Mouse (Mus musculus): Measurements from ENCODE around the gene Cacna2d3. TPM values are rescaled to one million over a fixed set of nuclear protein-coding genes. Genes with fewer than 3 reads are reported as not detected.

Cacna2d3 gene
- polyA plus RNA-seq (2015; fragmentation: Nextera tagmentation; extraction: Ambion mirVana): 0.99 and 1.2 TPM in 2 replicates

GRCm38 (mm10) chr14:29721488-29722385, at the start of gene Cacna2d3:
Gene Cacna2d3, minus strand, starts transcription at chr14:29721864.
- Histone ChIP-seq H3K4me2 (replicated peaks; ENCODE audit: low read depth) (peak within 1 kb of the TSS; percentile 93), H3K27ac (ENCODE audit: low read depth, low read length) (no peak within 1 kb of the TSS), H3K4me1 (replicated peaks; ENCODE audit: control insufficient read depth, insufficient read depth, low read length) (no peaks in the 10 kb centered on the region), H3K9ac (ENCODE audit: low read depth, low read length) (0 out of 2 replicates have a peak within 1 kb of the TSS, but pooled peaks have one; percentile 18), H3K4me3 (ENCODE audit: low read depth, low read length) (peak within 1 kb of the TSS; percentile 60), H3K27me3 (replicated peaks; ENCODE audit: control insufficient read depth, insufficient read depth, low read length) (peaks cover 64% of the 10 kb centered on the region), H3K9me3 (ENCODE audit: control insufficient read depth) (no peaks in the 10 kb centered on the region), H3K36me3 (ENCODE audit: control insufficient read depth, insufficient read depth) (no peaks in the 10 kb centered on the region)
- no peak for TF ChIP-seq CTCF (IDR thresholded peaks at IDR 0.05; ENCODE audit: low read depth)
- under 1% methylated on average over 65 of the region's 109 CpGs for WGBS
- ATAC-seq: peak; percentile 47

- 85% methylated on average over 4 of the region's 4 CpGs for WGBS
- no peaks in the 10 kb centered on the region for H3K36me3 ChIP-seq (ENCODE audit: control insufficient read depth, insufficient read depth)
- H3K27ac ChIP-seq (ENCODE audit: low read depth, low read length): no peak overlapping the region
- TF ChIP-seq CTCF (IDR thresholded peaks at IDR 0.05; ENCODE audit: low read depth): no peak
- no peak overlapping the region for H3K4me3 ChIP-seq (ENCODE audit: low read depth, low read length)
- no peak overlapping the region for H3K4me2 ChIP-seq (replicated peaks; ENCODE audit: low read depth)
- no peaks in the 10 kb centered on the region for H3K9me3 ChIP-seq (ENCODE audit: control insufficient read depth)
- H3K4me1 ChIP-seq (replicated peaks; ENCODE audit: control insufficient read depth, insufficient read depth, low read length): no peaks in the 10 kb centered on the region
- no peak overlapping the region for H3K9ac ChIP-seq (ENCODE audit: low read depth, low read length)
- ATAC-seq: no peak
- no peaks in the 10 kb centered on the region for H3K27me3 ChIP-seq (replicated peaks; ENCODE audit: control insufficient read depth, insufficient read depth, low read length)
Observed at GRCm38 (mm10) chr14:29769486-29769885, 47.8 kb upstream of the Cacna2d3 start.

GRCm38 (mm10) chr14:29752876-29753275, 31.2 kb upstream of the Cacna2d3 start:
- Histone ChIP-seq H3K9ac (ENCODE audit: low read depth, low read length) (no peak overlapping the region), H3K27ac (ENCODE audit: low read depth, low read length) (no peak overlapping the region), H3K27me3 (replicated peaks; ENCODE audit: control insufficient read depth, insufficient read depth, low read length) (no peaks in the 10 kb centered on the region), H3K4me1 (replicated peaks; ENCODE audit: control insufficient read depth, insufficient read depth, low read length) (no peaks in the 10 kb centered on the region), H3K4me2 (replicated peaks; ENCODE audit: low read depth) (no peak overlapping the region), H3K4me3 (ENCODE audit: low read depth, low read length) (no peak overlapping the region), H3K9me3 (ENCODE audit: control insufficient read depth) (no peaks in the 10 kb centered on the region), H3K36me3 (ENCODE audit: control insufficient read depth, insufficient read depth) (no peaks in the 10 kb centered on the region)
- no peak for TF ChIP-seq CTCF (IDR thresholded peaks at IDR 0.05; ENCODE audit: low read depth)
- WGBS: 69% methylated on average over 5 of the region's 5 CpGs
- no peak for ATAC-seq

GRCm38 (mm10) chr14:29738751-29739150, 17.1 kb upstream of the Cacna2d3 start:
- Histone ChIP-seq H3K27ac (ENCODE audit: low read depth, low read length) (no peak overlapping the region), H3K9ac (ENCODE audit: low read depth, low read length) (no peak overlapping the region), H3K36me3 (ENCODE audit: control insufficient read depth, insufficient read depth) (no peaks in the 10 kb centered on the region), H3K27me3 (replicated peaks; ENCODE audit: control insufficient read depth, insufficient read depth, low read length) (no peaks in the 10 kb centered on the region), H3K4me3 (ENCODE audit: low read depth, low read length) (no peak overlapping the region), H3K4me1 (replicated peaks; ENCODE audit: control insufficient read depth, insufficient read depth, low read length) (no peaks in the 10 kb centered on the region), H3K4me2 (replicated peaks; ENCODE audit: low read depth) (no peak overlapping the region), H3K9me3 (ENCODE audit: control insufficient read depth) (no peaks in the 10 kb centered on the region)
- 64% methylated on average over 2 of the region's 2 CpGs for WGBS
- no peak for ATAC-seq
- no peak for TF ChIP-seq CTCF (IDR thresholded peaks at IDR 0.05; ENCODE audit: low read depth)

GRCm38 (mm10) chr14:29730256-29730655, 8.6 kb upstream of the Cacna2d3 start:
- no peak overlapping the region for H3K4me3 ChIP-seq (ENCODE audit: low read depth, low read length)
- no peaks in the 10 kb centered on the region for H3K9me3 ChIP-seq (ENCODE audit: control insufficient read depth)
- WGBS: 77% methylated on average over 4 of the region's 4 CpGs
- no peak overlapping the region for H3K27ac ChIP-seq (ENCODE audit: low read depth, low read length)
- no peak overlapping the region for H3K4me2 ChIP-seq (replicated peaks; ENCODE audit: low read depth)
- H3K9ac ChIP-seq (ENCODE audit: low read depth, low read length): no peak overlapping the region
- H3K27me3 ChIP-seq (replicated peaks; ENCODE audit: control insufficient read depth, insufficient read depth, low read length): 0 out of 2 replicates have a peak, but pooled peaks cover 4% of the 10 kb centered on the region
- no peaks in the 10 kb centered on the region for H3K4me1 ChIP-seq (replicated peaks; ENCODE audit: control insufficient read depth, insufficient read depth, low read length)
- H3K36me3 ChIP-seq (ENCODE audit: control insufficient read depth, insufficient read depth): no peaks in the 10 kb centered on the region
- no peak for TF ChIP-seq CTCF (IDR thresholded peaks at IDR 0.05; ENCODE audit: low read depth)
- no peak for ATAC-seq

GRCm38 (mm10) chr14:29729009-29729408, 7.3 kb upstream of the Cacna2d3 start:
- H3K27ac ChIP-seq (ENCODE audit: low read depth, low read length): no peak overlapping the region
- H3K9me3 ChIP-seq (ENCODE audit: control insufficient read depth): no peaks in the 10 kb centered on the region
- H3K4me3 ChIP-seq (ENCODE audit: low read depth, low read length): no peak overlapping the region
- no peak for ATAC-seq
- no peaks in the 10 kb centered on the region for H3K4me1 ChIP-seq (replicated peaks; ENCODE audit: control insufficient read depth, insufficient read depth, low read length)
- 75% methylated on average over 4 of the region's 4 CpGs for WGBS
- no peak for TF ChIP-seq CTCF (IDR thresholded peaks at IDR 0.05; ENCODE audit: low read depth)
- no peak overlapping the region for H3K4me2 ChIP-seq (replicated peaks; ENCODE audit: low read depth)
- no peaks in the 10 kb centered on the region for H3K36me3 ChIP-seq (ENCODE audit: control insufficient read depth, insufficient read depth)
- no peak overlapping the region for H3K9ac ChIP-seq (ENCODE audit: low read depth, low read length)
- peaks cover 12% of the 10 kb centered on the region for H3K27me3 ChIP-seq (replicated peaks; ENCODE audit: control insufficient read depth, insufficient read depth, low read length)
